Mouse (Mus musculus): Measurements from ENCODE around the gene Itsn1.

DNA sequence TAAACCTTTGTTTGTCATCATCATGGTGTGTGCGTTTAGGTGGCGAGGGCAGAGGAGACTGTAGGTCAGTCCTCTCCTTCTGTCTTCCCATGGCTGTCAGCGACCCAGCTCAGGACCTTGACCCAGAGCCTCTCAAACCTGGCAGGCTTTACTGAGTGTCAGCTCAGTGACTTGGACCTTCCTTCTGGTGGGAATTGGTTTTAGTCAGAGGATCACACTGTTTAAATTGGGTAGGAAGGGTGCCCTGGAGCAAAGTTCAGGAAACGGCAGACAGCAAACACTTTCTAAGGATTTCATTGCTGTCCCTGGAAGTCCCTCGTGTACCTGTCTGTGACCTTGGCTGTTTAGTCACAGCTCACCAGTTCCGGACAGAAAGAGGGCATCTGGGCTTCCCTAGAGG lies 55.2 kb downstream of the Itsn1 start:
- TF ChIP-seq CTCF (conservative IDR thresholded peaks at IDR 0.05; ENCODE audit: insufficient read depth, insufficient read length, low read depth, low read length) = no peak
- no peak for TF ChIP-seq POLR2A (IDR thresholded peaks at IDR 0.05; ENCODE audit: low read depth, low read length)
